Mouse (Mus musculus) hindbrain, embryonic 12.5 days (tissue): ENCODE data around the gene 2510002D24Rik. TPM values are rescaled to one million over a fixed set of nuclear protein-coding genes. Genes with fewer than 3 reads are reported as not detected.
A peak's percentile ranks its signal among the peaks of the same experiment; 100 is the strongest.

Source experiments
- ATAC-seq: fragments of 200-750 bp; cut with Nextera tagmentation; 2 replicates; pipeline ENCODE4 v1.8.0; 2017; ENCODE audit warnings: moderate TSS enrichment; ENCODE audit not compliant: low FRiP score
- H3K27ac ChIP-seq: fragments of 300-500 bp; sonication (generic); 2 replicates; pipeline ENCODE4 v1.5.1; 2016; ENCODE audit warnings: mild to moderate bottlenecking
- H3K27me3 ChIP-seq: fragments of 300-500 bp; sonication (generic); 2 replicates; pipeline ENCODE4 v1.6.1; 2016; ENCODE audit warnings: mild to moderate bottlenecking
- H3K36me3 ChIP-seq: fragments of 300-500 bp; sonication (generic); 2 replicates; pipeline ENCODE4 v1.6.1; 2016; ENCODE audit warnings: mild to moderate bottlenecking
- H3K4me1 ChIP-seq: fragments of 300-500 bp; sonication (generic); 2 replicates; pipeline ENCODE4 v1.6.1; 2016
- H3K4me2 ChIP-seq: fragments of 300-500 bp; sonication (generic); replicated peaks from 2 replicates; pipeline ENCODE4 v1.6.1; 2016; ENCODE audit warnings: mild to moderate bottlenecking
- H3K4me3 ChIP-seq: fragments of 300-500 bp; sonication (generic); 2 replicates; pipeline ENCODE4 v1.5.1; 2016; ENCODE audit warnings: mild to moderate bottlenecking
- H3K9ac ChIP-seq: fragments of 300-500 bp; sonication (generic); 2 replicates; pipeline ENCODE4 v1.6.1; 2016; ENCODE audit warnings: mild to moderate bottlenecking, moderate library complexity
- H3K9me3 ChIP-seq: fragments of 300-500 bp; sonication (generic); replicated peaks from 2 replicates; pipeline ENCODE4 v1.6.1; 2016; ENCODE audit warnings: mild to moderate bottlenecking
- WGBS: fragments of 180-500 bp; shearing (Covaris S2); methylation state at CpG from one replicate; pipeline ENCODE4 v1.1.7; 2016; 5-methylcytosine and 5-hydroxymethylcytosine counted together
- polyA plus RNA-seq: library from polyadenylated mRNA; unstranded; fragments of >200 nt; fragmentation: Nextera tagmentation; extraction: Ambion mirVana; gene quantifications from 2 replicates; pipeline ENCODE4 v1.2.1, GENCODE M21; 2016

2510002D24Rik gene
- polyA plus RNA-seq, 1 experiment from 2014 or later, result 32.7 TPM

DNA sequence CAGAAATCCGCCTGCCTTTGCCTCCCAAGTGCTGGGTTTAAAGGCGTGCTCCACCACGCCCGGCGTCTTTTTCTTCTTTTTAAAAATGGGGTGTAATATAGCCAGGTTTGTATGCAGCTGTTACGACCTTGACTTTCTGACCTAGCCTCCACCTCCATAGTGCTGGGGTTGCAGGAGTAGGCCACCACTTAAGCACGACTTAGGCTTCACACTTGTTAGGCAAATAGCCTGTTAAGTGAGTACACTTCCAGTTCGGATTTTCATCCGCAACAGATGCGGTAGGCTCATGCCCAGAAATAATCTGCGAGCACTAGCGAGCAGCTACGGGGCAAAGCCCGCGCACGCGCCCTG, 39.7 kb downstream of the 2510002D24Rik start:
- H3K9ac ChIP-seq, result peak overlapping the region; percentile 95
- ATAC-seq, result no peak; the same call in 1 of the 2 replicates

GRCm38 (mm10) chr16:18876442-18877308, 40.3 kb downstream of the 2510002D24Rik start, which contains the start of the genes Mrpl40 and Hira:
TSS of gene Mrpl40 (minus strand) at chr16:18876862.
TSS of gene Hira (plus strand) at chr16:18877037.
- peaks cover 32% of the 10 kb centered on the region for H3K36me3 ChIP-seq
- peak within 1 kb of the TSS; percentile 65 for H3K4me2 ChIP-seq
- under 1% methylated on average over 87 of the region's 93 CpGs for WGBS
- H3K27ac ChIP-seq, result peak within 1 kb of the TSS; percentile 93
- ATAC-seq, result peak; percentile 91
- H3K4me3 ChIP-seq, result peak within 1 kb of the TSS; percentile 95
- H3K27me3 ChIP-seq, result no peaks in the 10 kb centered on the region
- peak within 1 kb of the TSS; percentile 95 for H3K9ac ChIP-seq
- no peaks in the 10 kb centered on the region for H3K9me3 ChIP-seq
- peaks cover 23% of the 10 kb centered on the region for H3K4me1 ChIP-seq

More for the DNA sequence above, 39.7 kb downstream of the 2510002D24Rik start:
- Histone ChIP-seq H3K4me3 (peak overlapping the region; percentile 95), H3K27ac (peak overlapping the region; percentile 93), H3K27me3 (no peaks in the 10 kb centered on the region), H3K4me1 (peaks cover 23% of the 10 kb centered on the region), H3K36me3 (peaks cover 34% of the 10 kb centered on the region), H3K9me3 (no peaks in the 10 kb centered on the region), H3K4me2 (peak overlapping the region; percentile 65)
- WGBS, result 1% methylated on average over 17 of the region's 17 CpGs

DNA sequence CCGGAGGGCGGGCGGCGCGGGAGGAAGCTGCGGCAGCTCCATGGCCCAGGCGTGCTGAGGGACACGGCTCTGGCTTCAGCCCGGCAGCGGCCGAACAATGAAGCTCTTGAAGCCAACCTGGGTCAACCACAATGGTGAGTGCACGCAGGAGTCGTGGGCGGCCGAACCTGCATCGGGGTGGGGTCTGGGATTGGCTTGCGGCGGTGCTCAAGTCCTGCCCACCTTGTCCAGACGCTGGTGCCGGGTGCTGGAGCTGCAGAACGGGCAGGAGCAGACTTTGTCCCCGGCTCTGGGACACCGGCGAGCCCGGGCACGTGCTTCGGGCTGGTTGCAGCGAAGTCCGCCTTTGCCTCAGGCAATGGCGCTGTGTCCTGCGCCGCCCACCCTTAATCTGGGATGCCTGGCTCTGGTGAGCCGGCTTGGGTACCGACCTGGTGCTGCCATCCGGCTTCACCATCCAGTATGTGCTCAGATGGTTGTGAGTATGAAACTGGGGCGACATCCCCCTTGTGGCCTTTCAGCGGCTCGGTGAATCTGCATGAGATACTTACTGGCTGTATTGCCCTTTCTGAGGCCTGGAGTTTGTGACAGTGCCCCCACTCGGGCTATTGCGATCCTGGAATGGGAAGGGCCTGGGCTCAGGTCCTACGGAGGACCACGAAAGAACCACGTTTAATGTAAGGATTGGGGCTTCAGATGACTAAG, 41.2 kb downstream of the 2510002D24Rik start:
- Histone ChIP-seq H3K4me2 (peak overlapping the region; percentile 65), H3K4me1 (peaks cover 23% of the 10 kb centered on the region), H3K9me3 (no peaks in the 10 kb centered on the region), H3K27ac (peak overlapping the region; percentile 93), H3K36me3 (peaks cover 31% of the 10 kb centered on the region), H3K9ac (peak overlapping the region; percentile 95), H3K4me3 (peak overlapping the region; percentile 95), H3K27me3 (no peaks in the 10 kb centered on the region)
- peak; percentile 49 for ATAC-seq
- under 1% methylated on average over 36 of the region's 43 CpGs for WGBS

GRCm38 (mm10) chr16:18878091-18878720, 41.8 kb downstream of the 2510002D24Rik start:
- peaks cover 23% of the 10 kb centered on the region for H3K4me1 ChIP-seq
- peak; percentile 6; the same call in 1 of the 2 replicates for ATAC-seq
- peak overlapping the region; percentile 95 for H3K9ac ChIP-seq
- H3K27ac ChIP-seq, result peak overlapping the region; percentile 93
- peak overlapping the region; percentile 65 for H3K4me2 ChIP-seq
- H3K27me3 ChIP-seq, result no peaks in the 10 kb centered on the region
- peak overlapping the region; percentile 95 for H3K4me3 ChIP-seq
- H3K9me3 ChIP-seq, result no peaks in the 10 kb centered on the region
- 32% methylated on average over 20 of the region's 20 CpGs for WGBS
- peaks cover 29% of the 10 kb centered on the region for H3K36me3 ChIP-seq

DNA sequence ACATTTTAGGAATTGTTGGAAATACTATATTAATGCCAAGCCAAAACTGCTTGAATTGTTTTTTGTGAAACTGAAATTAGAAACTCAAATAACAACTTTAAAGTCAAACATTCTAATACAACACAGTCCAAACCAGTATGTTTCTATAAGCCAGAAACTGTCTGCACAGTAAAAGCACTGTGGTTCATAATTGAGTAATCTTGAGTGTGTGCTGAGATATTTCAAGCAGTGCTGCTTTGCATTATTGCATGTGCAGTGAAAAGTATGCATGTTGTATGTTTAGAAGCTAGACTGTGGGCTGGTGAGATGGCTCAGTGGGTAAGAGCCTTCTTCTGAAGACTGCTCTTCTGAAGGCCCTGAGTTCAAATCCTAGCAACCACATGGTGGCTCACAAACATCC, 47.7 kb downstream of the 2510002D24Rik start:
- Histone ChIP-seq H3K4me3 (no peak overlapping the region), H3K27me3 (no peaks in the 10 kb centered on the region), H3K4me2 (no peak overlapping the region), H3K9ac (no peak overlapping the region), H3K4me1 (peaks cover 15% of the 10 kb centered on the region), H3K27ac (no peak overlapping the region), H3K9me3 (no peaks in the 10 kb centered on the region), H3K36me3 (peaks cover 23% of the 10 kb centered on the region; the same call in 1 of the 2 replicates)
- no peak for ATAC-seq

Other genes starting within 250 kb of the 2510002D24Rik start
- 15.4 and 15.5 TPM in 2 replicates for gene Tbx1, start 245.9 kb upstream of the 2510002D24Rik start, polyA plus RNA-seq
- gene Gp1bb, start 214.2 kb upstream of the 2510002D24Rik start, polyA plus RNA-seq, result 10.1 and 11.1 TPM in 2 replicates
- gene Gm49601, start 210.2 kb upstream of the 2510002D24Rik start, polyA plus RNA-seq, result 12.6 and 13.5 TPM in 2 replicates
- 98.7 and 105 TPM in 2 replicates for gene Sept5, start 206.6 kb upstream of the 2510002D24Rik start, polyA plus RNA-seq
- gene Cldn5, start 59.7 kb upstream of the 2510002D24Rik start, polyA plus RNA-seq, result 30.0 and 35.1 TPM in 2 replicates
- 96.5 and 115 TPM in 2 replicates for gene Ufd1, start 24.8 kb upstream of the 2510002D24Rik start, polyA plus RNA-seq
- gene Cdc45, start 24.6 kb upstream of the 2510002D24Rik start, polyA plus RNA-seq, result 27.3 and 28.1 TPM in 2 replicates
- gene Gm28539, start within 50 bp of the 2510002D24Rik start, polyA plus RNA-seq, result not detected in 2 replicates
- gene Mrpl40, start 40.3 kb downstream of the 2510002D24Rik start, polyA plus RNA-seq, result 70.3 and 76.8 TPM in 2 replicates
- gene Hira, start 40.5 kb downstream of the 2510002D24Rik start, polyA plus RNA-seq, result 23.3 and 24.2 TPM in 2 replicates